Mouse (Mus musculus) kidney, postnatal 0 days (tissue): Measurements from ENCODE around the gene Far1. TPM values are rescaled to one million over a fixed set of nuclear protein-coding genes. Genes with fewer than 3 reads are reported as not detected.

Experiments used
- ATAC-seq: fragments of 200-750 bp; cut with Nextera tagmentation; replicated peaks from 2 replicates; pipeline ENCODE4 v1.8.0; 2017; ENCODE audit warnings: low read depth, moderate number of reproducible peaks, moderate TSS enrichment, moderate library complexity; ENCODE audit not compliant: low FRiP score
- DNase-seq: peaks from one replicate; pipeline ENCODE4 v3.0.0-alpha.2; 2016; ENCODE audit warnings: low spot score
- H3K27ac ChIP-seq: fragments of 300-500 bp; sonication (generic); 2 replicates; pipeline ENCODE4 v1.5.1; 2014; ENCODE audit warnings: mild to moderate bottlenecking
- H3K27me3 ChIP-seq: fragments of 300-500 bp; sonication (generic); 2 replicates; pipeline ENCODE4 v1.6.1; 2014; ENCODE audit warnings: low read length, mixed read lengths; ENCODE audit not compliant: insufficient read depth
- H3K36me3 ChIP-seq: fragments of 300-500 bp; sonication (generic); 2 replicates; pipeline ENCODE4 v1.6.1; 2014; ENCODE audit warnings: low read length, mixed read lengths; ENCODE audit not compliant: insufficient read depth
- H3K4me1 ChIP-seq: fragments of 300-500 bp; sonication (generic); replicated peaks from 2 replicates; pipeline ENCODE4 v1.6.1; 2014; ENCODE audit warnings: antibody characterized with exemption, low read length, mixed read lengths; ENCODE audit not compliant: insufficient read depth
- H3K4me2 ChIP-seq: fragments of 300-500 bp; sonication (generic); 2 replicates; pipeline ENCODE4 v1.6.1; 2014; ENCODE audit warnings: mild to moderate bottlenecking, low read length, moderate library complexity, mixed read lengths
- H3K4me3 ChIP-seq: fragments of 300-500 bp; sonication (generic); replicated peaks from 2 replicates; pipeline ENCODE4 v1.5.1; 2014; ENCODE audit warnings: low read depth, low read length
- H3K9ac ChIP-seq: fragments of 300-500 bp; sonication (generic); 2 replicates; pipeline ENCODE4 v1.6.1; 2014; ENCODE audit warnings: low read depth, low read length
- H3K9me3 ChIP-seq: fragments of 300-500 bp; sonication (generic); replicated peaks from 2 replicates; pipeline ENCODE4 v1.6.1; 2016; ENCODE audit warnings: low read length, inconsistent platforms, mixed read lengths
- CTCF ChIP-seq: IDR thresholded peaks from 2 replicates; pipeline ENCODE4 v1.5.1; 2016; ENCODE audit warnings: antibody characterized with exemption, low read depth, mild to moderate bottlenecking, moderate library complexity
- WGBS: fragments of 180-500 bp; shearing (Covaris S2); extraction: QIAGEN DNeasy Blood & Tissue Kit; methylation state at CpG from one replicate; pipeline ENCODE4 v1.1.7; 2014; 5-methylcytosine and 5-hydroxymethylcytosine counted together
- polyA plus RNA-seq: library from polyadenylated mRNA; unstranded; fragments of >200 nt; fragmentation: Nextera tagmentation; extraction: Ambion mirVana; gene quantifications from 2 replicates; pipeline ENCODE4 v1.2.1, GENCODE M21; 2015

Gene Far1
- polyA plus RNA-seq, 1 experiment from 2014 or later, result 80.4 TPM

GRCm38 (mm10) chr7:113594363-113594762 lies 80.7 kb downstream of the Far1 start:
- H3K9ac ChIP-seq, result no peak overlapping the region
- H3K9me3 ChIP-seq, result no peaks in the 10 kb centered on the region
- no peak overlapping the region for H3K4me2 ChIP-seq
- peaks cover 8% of the 10 kb centered on the region; the same call in 1 of the 2 replicates for H3K4me1 ChIP-seq
- peak; percentile 48 for ATAC-seq
- peak; percentile 92 for DNase-seq
- no peaks in the 10 kb centered on the region for H3K36me3 ChIP-seq
- no peak overlapping the region for H3K27ac ChIP-seq
- H3K4me3 ChIP-seq, result no peak overlapping the region
- 2% methylated on average over 3 of the region's 3 CpGs for WGBS
- no peaks in the 10 kb centered on the region for H3K27me3 ChIP-seq
- TF ChIP-seq CTCF, result peak; percentile 91

GRCm38 (mm10) chr7:113597231-113597630 lies 83.6 kb downstream of the Far1 start:
- ATAC-seq, result no peak
- H3K9me3 ChIP-seq, result no peaks in the 10 kb centered on the region
- no peak overlapping the region for H3K4me3 ChIP-seq
- no peaks in the 10 kb centered on the region for H3K36me3 ChIP-seq
- H3K4me1 ChIP-seq, result peaks cover 7% of the 10 kb centered on the region; the same call in 1 of the 2 replicates
- H3K27ac ChIP-seq, result no peak overlapping the region
- TF ChIP-seq CTCF, result no peak
- no peak overlapping the region for H3K9ac ChIP-seq
- DNase-seq, result no peak
- H3K4me2 ChIP-seq, result no peak overlapping the region
- no peaks in the 10 kb centered on the region for H3K27me3 ChIP-seq

GRCm38 (mm10) chr7:113601803-113602202 lies 88.2 kb downstream of the Far1 start:
- Histone ChIP-seq H3K27me3 (no peaks in the 10 kb centered on the region), H3K4me3 (no peak overlapping the region), H3K9me3 (no peaks in the 10 kb centered on the region), H3K9ac (no peak overlapping the region), H3K4me1 (no peaks in the 10 kb centered on the region), H3K36me3 (no peaks in the 10 kb centered on the region), H3K27ac (no peak overlapping the region), H3K4me2 (no peak overlapping the region)
- TF ChIP-seq CTCF, result no peak
- peak; percentile 73; the same call in 1 of the 2 replicates for ATAC-seq
- WGBS, result 59% methylated on average over 3 of the region's 3 CpGs
- DNase-seq, result peak; percentile 14

GRCm38 (mm10) chr7:113607928-113608327 lies 94.3 kb downstream of the Far1 start:
- Histone ChIP-seq H3K27ac (no peak overlapping the region), H3K9me3 (no peaks in the 10 kb centered on the region), H3K4me2 (peak overlapping the region; percentile 9; the same call in 1 of the 2 replicates), H3K36me3 (no peaks in the 10 kb centered on the region), H3K27me3 (no peaks in the 10 kb centered on the region), H3K4me1 (no peaks in the 10 kb centered on the region), H3K4me3 (no peak overlapping the region), H3K9ac (no peak overlapping the region)
- 23% methylated on average over 9 of the region's 9 CpGs for WGBS
- DNase-seq (peak; percentile 50), ATAC-seq (no peak)
- peak; percentile 52; the same call in 1 of the 2 replicates for TF ChIP-seq CTCF

- ATAC-seq (peak; percentile 36; the same call in 1 of the 2 replicates), DNase-seq (peak; percentile 80)
- Histone ChIP-seq H3K9me3 (no peaks in the 10 kb centered on the region), H3K36me3 (no peaks in the 10 kb centered on the region), H3K4me3 (no peak overlapping the region), H3K27me3 (no peaks in the 10 kb centered on the region), H3K4me1 (no peaks in the 10 kb centered on the region), H3K27ac (no peak overlapping the region), H3K9ac (no peak overlapping the region), H3K4me2 (no peak overlapping the region)
- 13% methylated on average over 8 of the region's 8 CpGs for WGBS
- TF ChIP-seq CTCF, result peak; percentile 74
Observed at GRCm38 (mm10) chr7:113609027-113609705, 95.5 kb downstream of the Far1 start.

GRCm38 (mm10) chr7:113612628-113613027 lies 99.0 kb downstream of the Far1 start:
- Histone ChIP-seq H3K27me3 (no peaks in the 10 kb centered on the region), H3K9me3 (no peaks in the 10 kb centered on the region), H3K4me1 (no peaks in the 10 kb centered on the region), H3K36me3 (no peaks in the 10 kb centered on the region), H3K27ac (no peak overlapping the region), H3K4me2 (no peak overlapping the region), H3K9ac (no peak overlapping the region), H3K4me3 (no peak overlapping the region)
- WGBS, result 76% methylated on average over 4 of the region's 4 CpGs
- no peak for ATAC-seq
- no peak for DNase-seq
- TF ChIP-seq CTCF, result no peak
